Mouse (Mus musculus) left cerebral cortex, adult 11 months (tissue): Measurements from ENCODE around the gene Syne1.

Experiments
- DNase-seq: peaks from one replicate; pipeline ENCODE4 v3.0.0; 2022; ENCODE audit warnings: low spot score

Syne1 gene

DNA sequence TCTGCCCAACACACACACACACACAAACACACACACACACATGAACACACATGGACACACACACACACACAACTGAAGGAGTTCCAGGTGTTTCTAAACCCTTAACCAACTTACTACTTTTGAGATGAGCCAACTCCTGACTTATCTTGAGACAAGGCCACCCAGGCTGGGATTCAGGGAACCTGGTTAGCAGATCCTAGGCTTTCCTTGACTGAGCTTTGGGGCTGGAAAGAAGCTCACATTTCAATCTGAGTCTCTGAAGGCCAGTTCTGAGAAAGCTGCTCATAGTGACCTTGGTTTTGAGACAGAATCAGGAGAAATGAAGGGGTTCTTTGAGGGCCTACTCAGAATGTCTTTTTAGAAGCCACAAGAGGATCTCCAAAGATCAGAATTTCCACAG lies 579.7 kb downstream of the Syne1 start:
- no peak for DNase-seq

DNA sequence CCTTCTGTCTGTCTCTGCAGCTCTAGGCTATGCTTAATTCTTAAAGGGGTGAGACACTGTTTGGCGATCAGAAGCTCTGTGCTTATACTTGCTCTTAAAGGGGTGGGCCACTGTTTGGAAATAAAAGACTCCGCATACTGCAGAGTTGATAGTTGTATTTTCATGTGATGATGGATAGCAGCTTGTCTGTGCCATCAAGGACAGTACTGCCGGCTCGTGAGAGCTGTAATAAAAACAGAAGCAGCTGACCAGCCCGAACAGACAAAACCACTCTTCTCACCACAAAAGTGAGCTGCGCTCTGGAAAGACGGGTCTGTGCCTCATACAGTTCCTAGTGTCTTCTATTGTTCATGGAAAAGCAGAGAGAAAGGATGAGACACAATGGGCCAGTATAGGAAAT lies 580.1 kb downstream of the Syne1 start:
- DNase-seq, result no peak
